Mouse (Mus musculus) stomach, embryonic 16.5 days (tissue): ENCODE measurements around the gene Plcb1. TPM values are rescaled to one million over a fixed set of nuclear protein-coding genes. Genes with fewer than 3 reads are reported as not detected.

Experiments
- ATAC-seq: fragments of 200-750 bp; cut with Nextera tagmentation; 2 replicates; pipeline ENCODE4 v1.8.0; 2017; ENCODE audit warnings: moderate number of reproducible peaks, moderate TSS enrichment; ENCODE audit not compliant: insufficient read depth, low FRiP score
- H3K27ac ChIP-seq: fragments of 300-500 bp; sonication (generic); 2 replicates; pipeline ENCODE4 v1.5.1; 2014; ENCODE audit warnings: low read length
- H3K27me3 ChIP-seq: fragments of 300-500 bp; sonication (generic); 2 replicates; pipeline ENCODE4 v1.6.1; 2014; ENCODE audit warnings: low read length, control low read depth, mixed read lengths; ENCODE audit not compliant: control insufficient read depth, insufficient read depth
- H3K36me3 ChIP-seq: fragments of 300-500 bp; sonication (generic); 2 replicates; pipeline ENCODE4 v1.6.1; 2014; ENCODE audit warnings: low read length; ENCODE audit not compliant: control insufficient read depth, insufficient read depth
- H3K4me1 ChIP-seq: fragments of 300-500 bp; sonication (generic); 2 replicates; pipeline ENCODE4 v1.6.1; 2014; ENCODE audit warnings: low read length, control low read depth, mixed read lengths; ENCODE audit not compliant: control insufficient read depth, insufficient read depth
- H3K4me2 ChIP-seq: fragments of 300-500 bp; sonication (generic); 2 replicates; pipeline ENCODE4 v1.6.1; 2014; ENCODE audit warnings: low read depth, low read length, mixed read lengths
- H3K4me3 ChIP-seq: fragments of 300-500 bp; sonication (generic); replicated peaks from 2 replicates; pipeline ENCODE4 v1.5.1; 2014; ENCODE audit warnings: mild to moderate bottlenecking, low read length
- H3K9ac ChIP-seq: fragments of 300-500 bp; sonication (generic); 2 replicates; pipeline ENCODE4 v1.6.1; 2014; ENCODE audit warnings: low read length
- H3K9me3 ChIP-seq: fragments of 300-500 bp; sonication (generic); replicated peaks from 2 replicates; pipeline ENCODE4 v1.6.1; 2016; ENCODE audit warnings: low read length, control low read depth; ENCODE audit not compliant: control insufficient read depth
- WGBS: fragments of 180-500 bp; shearing (Covaris S2); extraction: QIAGEN DNeasy Blood & Tissue Kit; methylation state at CpG from one replicate; pipeline ENCODE4 v1.1.7; 2014; 5-methylcytosine and 5-hydroxymethylcytosine counted together
- polyA plus RNA-seq: library from polyadenylated mRNA; unstranded; fragments of >200 nt; fragmentation: Nextera tagmentation; extraction: Ambion mirVana; gene quantifications from 2 replicates; pipeline ENCODE4 v1.2.1, GENCODE M21; 2015

The Plcb1 gene
- polyA plus RNA-seq, 1 experiment from 2014 or later = 11.9 TPM

DNA sequence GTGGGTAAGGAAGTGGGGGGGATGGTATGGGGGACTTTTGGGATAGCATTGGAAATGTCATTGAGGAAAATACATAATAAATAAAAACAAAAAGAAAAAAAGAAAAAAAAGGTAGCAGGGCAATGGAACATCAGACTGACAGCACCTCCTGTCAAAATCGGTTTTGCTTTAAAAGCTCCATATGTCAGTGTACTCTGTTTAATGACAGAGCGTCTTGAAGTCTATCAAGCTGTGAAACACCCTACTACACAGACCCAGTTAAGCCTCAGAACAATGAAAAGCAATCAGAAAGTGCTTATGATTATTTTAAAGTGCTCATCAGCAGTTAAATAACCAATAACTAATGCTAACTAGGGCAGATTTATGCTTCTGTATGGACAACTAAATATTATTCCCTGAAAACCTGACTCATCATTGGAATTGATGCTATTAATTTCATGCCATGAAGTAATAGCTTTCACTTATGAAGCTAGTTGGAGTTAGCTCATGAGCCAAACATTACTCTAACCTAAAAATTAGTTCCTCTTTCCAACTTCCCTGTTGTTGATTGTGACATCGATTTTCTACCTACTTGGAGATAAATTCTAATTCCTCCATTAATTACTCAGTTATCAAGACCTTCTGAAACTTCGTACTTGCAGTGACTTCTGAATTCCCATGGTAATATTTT lies 717.6 kb downstream of the Plcb1 start:
- ATAC-seq = no peak
- no peak overlapping the region for H3K27ac ChIP-seq
- no peaks in the 10 kb centered on the region for H3K27me3 ChIP-seq
- H3K9me3 ChIP-seq = no peaks in the 10 kb centered on the region
- H3K4me1 ChIP-seq = no peaks in the 10 kb centered on the region
- WGBS = 78% methylated on average over 4 of the region's 4 CpGs
- H3K4me3 ChIP-seq = no peak overlapping the region
- H3K4me2 ChIP-seq = no peak overlapping the region
- H3K36me3 ChIP-seq = no peaks in the 10 kb centered on the region
- no peak overlapping the region for H3K9ac ChIP-seq

DNA sequence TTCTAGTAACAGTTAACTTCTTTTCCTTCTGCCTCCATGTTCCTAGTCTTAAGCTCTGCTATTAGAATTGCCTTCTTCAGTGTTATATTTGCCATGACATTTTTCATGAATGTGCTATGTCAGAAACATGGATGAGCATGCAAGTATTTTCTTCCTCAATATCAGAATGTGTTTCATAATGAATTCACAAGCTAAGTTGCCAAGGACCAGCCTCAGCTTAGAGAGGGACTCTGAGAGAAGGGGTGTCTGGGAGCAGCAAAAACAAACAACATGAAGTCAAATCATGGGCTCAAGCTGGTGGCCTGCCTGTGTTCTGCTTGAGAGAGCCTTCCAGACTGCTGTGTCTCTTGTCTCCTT lies 718.1 kb downstream of the Plcb1 start:
- H3K36me3 ChIP-seq = no peaks in the 10 kb centered on the region
- H3K4me1 ChIP-seq = no peaks in the 10 kb centered on the region
- no peak overlapping the region for H3K9ac ChIP-seq
- no peak overlapping the region for H3K4me2 ChIP-seq
- no peak overlapping the region for H3K27ac ChIP-seq
- H3K27me3 ChIP-seq = no peaks in the 10 kb centered on the region
- no peaks in the 10 kb centered on the region for H3K9me3 ChIP-seq
- no peak for ATAC-seq
- H3K4me3 ChIP-seq = no peak overlapping the region

DNA sequence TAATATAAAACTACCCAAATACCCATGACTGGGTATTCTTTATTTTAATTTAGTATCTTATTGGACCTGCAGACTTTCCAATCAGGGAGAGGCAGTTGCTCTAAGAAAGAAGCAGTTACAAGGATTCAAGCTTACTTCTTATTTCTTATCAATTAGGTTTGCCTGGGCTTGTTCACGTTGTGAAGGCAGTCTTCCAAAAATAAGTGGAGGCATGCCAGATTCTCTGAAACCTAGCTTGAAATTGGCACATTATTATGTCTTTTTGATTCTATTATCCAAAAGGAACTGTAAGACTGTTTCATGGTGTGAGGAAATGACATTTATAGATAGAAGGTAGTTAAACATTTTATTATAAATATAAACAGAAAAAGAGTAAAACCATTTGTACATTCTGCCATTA lies 721.2 kb downstream of the Plcb1 start:
- Histone ChIP-seq H3K4me1 (no peaks in the 10 kb centered on the region), H3K4me2 (no peak overlapping the region), H3K27ac (no peak overlapping the region), H3K4me3 (no peak overlapping the region), H3K9ac (no peak overlapping the region), H3K9me3 (no peaks in the 10 kb centered on the region), H3K36me3 (no peaks in the 10 kb centered on the region), H3K27me3 (no peaks in the 10 kb centered on the region)
- ATAC-seq = no peak
- WGBS = 43% methylated on average over 1 of the region's 1 CpGs

DNA sequence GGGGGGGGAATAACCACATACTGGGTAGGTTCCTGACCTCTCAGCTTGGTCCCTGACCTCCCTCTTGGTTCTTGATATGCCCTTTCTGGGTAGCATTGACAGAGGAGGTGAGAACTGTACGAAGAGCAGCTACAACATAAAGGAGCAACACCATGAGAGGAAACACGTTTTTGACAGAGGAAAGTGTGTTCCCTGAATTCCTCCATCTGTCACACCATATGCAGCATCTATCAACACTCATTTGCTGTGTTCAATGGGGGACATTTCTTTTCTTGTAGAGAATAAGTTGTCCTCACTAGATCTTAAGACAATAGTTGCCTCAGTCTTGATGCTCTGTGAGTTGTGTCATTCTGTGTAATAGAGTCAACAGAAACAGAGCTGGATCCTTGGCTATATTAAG lies 733.1 kb downstream of the Plcb1 start:
- no peaks in the 10 kb centered on the region for H3K27me3 ChIP-seq
- no peak overlapping the region for H3K4me2 ChIP-seq
- no peaks in the 10 kb centered on the region for H3K4me1 ChIP-seq
- H3K36me3 ChIP-seq = no peaks in the 10 kb centered on the region
- no peak for ATAC-seq
- no peak overlapping the region for H3K9ac ChIP-seq
- WGBS = 61% methylated on average over 2 of the region's 2 CpGs
- H3K27ac ChIP-seq = no peak overlapping the region
- H3K9me3 ChIP-seq = no peaks in the 10 kb centered on the region
- no peak overlapping the region for H3K4me3 ChIP-seq

Other genes starting within 250 kb of the Plcb1 start
- gene Hao1, start 231.7 kb upstream of the Plcb1 start, polyA plus RNA-seq = 0.18 and 0.29 TPM in 2 replicates
- 20.4 and 21.9 TPM in 2 replicates for gene Tmx4, start 141.9 kb upstream of the Plcb1 start, polyA plus RNA-seq